Mouse (Mus musculus): Measurements from ENCODE around the gene Ren1. TPM values are rescaled to one million over a fixed set of nuclear protein-coding genes. Genes with fewer than 3 reads are reported as not detected.

Gene Ren1
- 6.6 and 7.8 TPM in 2 replicates for polyA plus RNA-seq (2015; fragmentation: Nextera tagmentation; extraction: Ambion mirVana)

- Histone ChIP-seq H3K36me3 (ENCODE audit: control insufficient read depth, insufficient read depth, low read length) (no peaks in the 10 kb centered on the region), H3K9me3 (ENCODE audit: control insufficient read depth, low read length) (no peaks in the 10 kb centered on the region), H3K27me3 (replicated peaks; ENCODE audit: control insufficient read depth, insufficient read depth, low read length) (0 out of 2 replicates have a peak, but pooled peaks cover 2% of the 10 kb centered on the region), H3K4me3 (ENCODE audit: low read length) (no peak within 1 kb of the TSS), H3K9ac (ENCODE audit: low read depth, low read length) (no peak within 1 kb of the TSS), H3K27ac (ENCODE audit: low read depth, low read length) (no peak within 1 kb of the TSS), H3K4me2 (ENCODE audit: low read length) (no peak within 1 kb of the TSS), H3K4me1 (ENCODE audit: control insufficient read depth, insufficient read depth, low read depth, low read length) (peaks cover 2% of the 10 kb centered on the region)
- ATAC-seq = no peak
- WGBS = 86% methylated on average over 1 of the region's 1 CpGs
Observed at GRCm38 (mm10) chr1:133350210-133350609, at the start of gene Ren1. Ren1 (plus strand) TSS chr1:133350510.

GRCm38 (mm10) chr1:133302540-133302939 lies 47.8 kb upstream of the Ren1 start:
- H3K27ac ChIP-seq (ENCODE audit: low read depth, low read length) = no peak overlapping the region

GRCm38 (mm10) chr1:133306842-133307241 lies 43.5 kb upstream of the Ren1 start:
- Histone ChIP-seq H3K9ac (ENCODE audit: low read depth, low read length) (no peak overlapping the region), H3K4me3 (ENCODE audit: low read length) (no peak overlapping the region), H3K27me3 (replicated peaks; ENCODE audit: control insufficient read depth, insufficient read depth, low read length) (no peaks in the 10 kb centered on the region), H3K4me1 (ENCODE audit: control insufficient read depth, insufficient read depth, low read depth, low read length) (peaks cover 6% of the 10 kb centered on the region), H3K9me3 (ENCODE audit: control insufficient read depth, low read length) (no peaks in the 10 kb centered on the region), H3K27ac (ENCODE audit: low read depth, low read length) (no peak overlapping the region), H3K36me3 (ENCODE audit: control insufficient read depth, insufficient read depth, low read length) (no peaks in the 10 kb centered on the region), H3K4me2 (ENCODE audit: low read length) (no peak overlapping the region)
- WGBS = 1% methylated on average over 4 of the region's 4 CpGs
- ATAC-seq = 0 out of 2 replicates have a peak, but pooled peaks have one; percentile 9

More at GRCm38 (mm10) chr1:133302540-133302939, 47.8 kb upstream of the Ren1 start:
- no peak overlapping the region for H3K4me3 ChIP-seq (ENCODE audit: low read length)
- no peaks in the 10 kb centered on the region for H3K9me3 ChIP-seq (ENCODE audit: control insufficient read depth, low read length)
- no peak overlapping the region for H3K9ac ChIP-seq (ENCODE audit: low read depth, low read length)
- WGBS = 33% methylated on average over 3 of the region's 3 CpGs
- H3K27me3 ChIP-seq (replicated peaks; ENCODE audit: control insufficient read depth, insufficient read depth, low read length) = no peaks in the 10 kb centered on the region
- 0 out of 2 replicates have a peak, but pooled peaks cover 5% of the 10 kb centered on the region for H3K36me3 ChIP-seq (ENCODE audit: control insufficient read depth, insufficient read depth, low read length)
- no peak for ATAC-seq
- H3K4me1 ChIP-seq (ENCODE audit: control insufficient read depth, insufficient read depth, low read depth, low read length) = peaks cover 3% of the 10 kb centered on the region; the same call in 1 of the 2 replicates
- H3K4me2 ChIP-seq (ENCODE audit: low read length) = no peak overlapping the region

- Histone ChIP-seq H3K4me1 (ENCODE audit: control insufficient read depth, insufficient read depth, low read depth, low read length) (peaks cover 8% of the 10 kb centered on the region), H3K9me3 (ENCODE audit: control insufficient read depth, low read length) (no peaks in the 10 kb centered on the region), H3K27ac (ENCODE audit: low read depth, low read length) (no peak overlapping the region), H3K4me2 (ENCODE audit: low read length) (no peak overlapping the region), H3K27me3 (replicated peaks; ENCODE audit: control insufficient read depth, insufficient read depth, low read length) (no peaks in the 10 kb centered on the region), H3K36me3 (ENCODE audit: control insufficient read depth, insufficient read depth, low read length) (no peaks in the 10 kb centered on the region), H3K4me3 (ENCODE audit: low read length) (no peak overlapping the region), H3K9ac (ENCODE audit: low read depth, low read length) (no peak overlapping the region)
- 14% methylated on average over 6 of the region's 6 CpGs for WGBS
- ATAC-seq = no peak
Observed at GRCm38 (mm10) chr1:133307318-133307717, 43.0 kb upstream of the Ren1 start.

- Histone ChIP-seq H3K9me3 (ENCODE audit: control insufficient read depth, low read length) (no peaks in the 10 kb centered on the region), H3K4me2 (ENCODE audit: low read length) (no peak within 1 kb of the TSS), H3K36me3 (ENCODE audit: control insufficient read depth, insufficient read depth, low read length) (no peaks in the 10 kb centered on the region), H3K4me1 (ENCODE audit: control insufficient read depth, insufficient read depth, low read depth, low read length) (peaks cover 5% of the 10 kb centered on the region), H3K27ac (ENCODE audit: low read depth, low read length) (no peak within 1 kb of the TSS), H3K27me3 (replicated peaks; ENCODE audit: control insufficient read depth, insufficient read depth, low read length) (no peaks in the 10 kb centered on the region), H3K4me3 (ENCODE audit: low read length) (no peak within 1 kb of the TSS), H3K9ac (ENCODE audit: low read depth, low read length) (no peak within 1 kb of the TSS)
- no peak for ATAC-seq
- WGBS = 65% methylated on average over 14 of the region's 14 CpGs
Observed at GRCm38 (mm10) chr1:133309652-133310267, 40.5 kb upstream of the Ren1 start, which contains the start of gene Golt1a. Golt1a (plus strand) TSS chr1:133309800.

GRCm38 (mm10) chr1:133311240-133311639 lies 39.1 kb upstream of the Ren1 start:
- H3K27ac ChIP-seq (ENCODE audit: low read depth, low read length) = no peak overlapping the region
- no peaks in the 10 kb centered on the region for H3K9me3 ChIP-seq (ENCODE audit: control insufficient read depth, low read length)
- H3K4me1 ChIP-seq (ENCODE audit: control insufficient read depth, insufficient read depth, low read depth, low read length) = peaks cover 5% of the 10 kb centered on the region
- H3K9ac ChIP-seq (ENCODE audit: low read depth, low read length) = no peak overlapping the region
- no peaks in the 10 kb centered on the region for H3K36me3 ChIP-seq (ENCODE audit: control insufficient read depth, insufficient read depth, low read length)
- H3K4me2 ChIP-seq (ENCODE audit: low read length) = no peak overlapping the region
- no peak for ATAC-seq
- no peak overlapping the region for H3K4me3 ChIP-seq (ENCODE audit: low read length)
- WGBS = 58% methylated on average over 4 of the region's 4 CpGs
- no peaks in the 10 kb centered on the region for H3K27me3 ChIP-seq (replicated peaks; ENCODE audit: control insufficient read depth, insufficient read depth, low read length)

GRCm38 (mm10) chr1:133311946-133312345 lies 38.4 kb upstream of the Ren1 start:
- peak; percentile 71 for ATAC-seq
- no peaks in the 10 kb centered on the region for H3K36me3 ChIP-seq (ENCODE audit: control insufficient read depth, insufficient read depth, low read length)
- peaks cover 5% of the 10 kb centered on the region for H3K4me1 ChIP-seq (ENCODE audit: control insufficient read depth, insufficient read depth, low read depth, low read length)
- H3K4me2 ChIP-seq (ENCODE audit: low read length) = peak overlapping the region; percentile 24; the same call in 1 of the 2 replicates
- H3K27me3 ChIP-seq (replicated peaks; ENCODE audit: control insufficient read depth, insufficient read depth, low read length) = no peaks in the 10 kb centered on the region
- H3K9ac ChIP-seq (ENCODE audit: low read depth, low read length) = peak overlapping the region; percentile 9; the same call in 1 of the 2 replicates
- no peak overlapping the region for H3K4me3 ChIP-seq (ENCODE audit: low read length)
- H3K27ac ChIP-seq (ENCODE audit: low read depth, low read length) = no peak overlapping the region; the same call in 1 of the 2 replicates
- no peaks in the 10 kb centered on the region for H3K9me3 ChIP-seq (ENCODE audit: control insufficient read depth, low read length)
- WGBS = 13% methylated on average over 10 of the region's 10 CpGs

- Histone ChIP-seq H3K4me3 (ENCODE audit: low read length) (no peak overlapping the region), H3K4me1 (ENCODE audit: control insufficient read depth, insufficient read depth, low read depth, low read length) (peaks cover 5% of the 10 kb centered on the region), H3K4me2 (ENCODE audit: low read length) (no peak overlapping the region), H3K9me3 (ENCODE audit: control insufficient read depth, low read length) (no peaks in the 10 kb centered on the region), H3K9ac (ENCODE audit: low read depth, low read length) (no peak overlapping the region), H3K27ac (ENCODE audit: low read depth, low read length) (no peak overlapping the region), H3K27me3 (replicated peaks; ENCODE audit: control insufficient read depth, insufficient read depth, low read length) (no peaks in the 10 kb centered on the region), H3K36me3 (ENCODE audit: control insufficient read depth, insufficient read depth, low read length) (no peaks in the 10 kb centered on the region)
- no peak for ATAC-seq
- 27% methylated on average over 8 of the region's 8 CpGs for WGBS
Observed at GRCm38 (mm10) chr1:133314364-133314763, 35.9 kb upstream of the Ren1 start.

- ATAC-seq = no peak
Observed at GRCm38 (mm10) chr1:133315775-133316174, 34.5 kb upstream of the Ren1 start.

More at GRCm38 (mm10) chr1:133315775-133316174, 34.5 kb upstream of the Ren1 start:
- H3K27ac ChIP-seq (ENCODE audit: low read depth, low read length) = no peak overlapping the region
- H3K27me3 ChIP-seq (replicated peaks; ENCODE audit: control insufficient read depth, insufficient read depth, low read length) = no peaks in the 10 kb centered on the region
- H3K36me3 ChIP-seq (ENCODE audit: control insufficient read depth, insufficient read depth, low read length) = no peaks in the 10 kb centered on the region
- H3K9me3 ChIP-seq (ENCODE audit: control insufficient read depth, low read length) = no peaks in the 10 kb centered on the region
- H3K4me3 ChIP-seq (ENCODE audit: low read length) = no peak overlapping the region
- 80% methylated on average over 6 of the region's 6 CpGs for WGBS
- no peak overlapping the region for H3K4me2 ChIP-seq (ENCODE audit: low read length)
- H3K4me1 ChIP-seq (ENCODE audit: control insufficient read depth, insufficient read depth, low read depth, low read length) = peaks cover 5% of the 10 kb centered on the region
- H3K9ac ChIP-seq (ENCODE audit: low read depth, low read length) = no peak overlapping the region
